Mouse (Mus musculus): ENCODE data around the gene Bcas2. TPM values are rescaled to one million over a fixed set of nuclear protein-coding genes. Genes with fewer than 3 reads are reported as not detected.

Bcas2 gene
- 105 and 121 TPM in 2 replicates for total RNA-seq (2014; rRNA removed)
- 213 and 237 TPM in 2 replicates for polyA plus RNA-seq (2015; fragmentation: Nextera tagmentation; extraction: Ambion mirVana)

DNA sequence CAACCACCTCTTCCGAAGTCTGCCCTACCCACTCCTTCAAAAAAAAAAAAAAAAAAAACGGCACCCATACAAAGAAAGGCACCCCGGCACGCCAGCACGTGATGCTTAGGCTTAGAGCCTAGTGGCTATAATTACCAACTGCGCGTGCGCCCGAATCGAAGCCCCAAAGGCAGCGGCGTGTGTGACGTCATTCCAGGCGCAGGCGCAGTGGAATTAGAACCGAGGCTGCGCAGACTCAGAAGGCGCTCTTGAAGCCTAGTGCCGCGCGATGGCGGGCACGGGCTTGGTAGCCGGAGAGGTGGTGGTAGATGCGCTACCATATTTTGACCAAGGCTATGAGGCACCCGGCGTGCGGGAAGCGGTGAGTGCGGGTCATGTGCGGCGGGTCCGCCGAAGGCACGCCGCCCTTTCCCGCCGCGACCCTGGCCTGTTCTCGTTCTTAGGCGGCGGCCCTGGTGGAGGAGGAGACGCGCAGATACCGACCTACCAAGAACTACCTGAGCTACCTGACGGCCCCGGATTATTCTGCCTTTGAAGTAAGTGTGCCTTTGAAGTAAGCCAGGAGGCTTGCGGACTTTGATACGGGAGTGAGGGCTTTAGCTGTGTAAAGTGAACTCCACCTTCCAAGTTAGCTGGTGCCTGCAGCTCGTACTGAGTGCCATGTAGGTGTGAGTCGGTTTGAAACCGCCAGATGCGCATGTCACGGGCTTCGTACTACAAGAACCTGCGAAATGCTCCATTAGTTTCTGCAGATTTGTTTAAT is at the start of gene Bcas2:
Bcas2 (plus strand) TSS at position 151 of the 763 bp plus-strand sequence.
- Histone ChIP-seq H3K36me3 (ENCODE audit: insufficient read depth) (peaks cover 16% of the 10 kb centered on the region), H3K27me3 (ENCODE audit: insufficient read depth, low read length) (no peaks in the 10 kb centered on the region), H3K4me3 (ENCODE audit: low read depth, low read length) (peak within 1 kb of the TSS; percentile 88), H3K4me2 (ENCODE audit: low read depth) (peak within 1 kb of the TSS; percentile 54), H3K9ac (peak within 1 kb of the TSS; percentile 84), H3K4me1 (ENCODE audit: insufficient read depth) (peaks cover 9% of the 10 kb centered on the region; the same call in 1 of the 2 replicates), H3K27ac (ENCODE audit: low read depth, low read length) (peak within 1 kb of the TSS; percentile 89), H3K9me3 (ENCODE audit: low read length) (no peaks in the 10 kb centered on the region)
- peak; percentile 97 for ATAC-seq
- TF ChIP-seq CTCF (IDR thresholded peaks at IDR 0.05; ENCODE audit: low read depth): peak; percentile 48
- peak; percentile 100 for DNase-seq
- WGBS: under 1% methylated on average over 56 of the region's 56 CpGs

DNA sequence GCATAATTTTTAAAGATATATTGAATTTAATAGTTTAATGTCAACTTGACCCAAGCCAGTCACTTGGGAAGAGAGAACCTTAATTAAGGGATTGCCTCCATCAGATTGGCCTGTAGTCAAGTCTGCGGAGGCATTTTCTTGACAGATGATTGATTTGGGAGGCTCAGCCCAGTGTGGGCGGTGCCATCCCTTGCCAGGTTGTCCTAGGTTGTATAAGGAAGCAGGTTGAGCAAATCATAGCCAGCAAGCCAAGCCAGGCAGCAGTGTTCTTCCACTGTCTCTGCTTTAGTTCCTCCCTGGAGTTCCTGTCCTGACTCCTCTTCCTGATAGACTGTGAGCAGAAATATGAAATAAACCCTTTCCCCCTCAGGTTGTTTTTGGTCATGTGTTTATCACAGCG is 47.8 kb upstream of the Bcas2 start:
- no peaks in the 10 kb centered on the region for H3K36me3 ChIP-seq (ENCODE audit: insufficient read depth)
- H3K9me3 ChIP-seq (ENCODE audit: low read length): no peaks in the 10 kb centered on the region
- H3K4me3 ChIP-seq (ENCODE audit: low read depth, low read length): no peak overlapping the region
- H3K27ac ChIP-seq (ENCODE audit: low read depth, low read length): no peak overlapping the region
- no peaks in the 10 kb centered on the region for H3K27me3 ChIP-seq (ENCODE audit: insufficient read depth, low read length)
- TF ChIP-seq CTCF (IDR thresholded peaks at IDR 0.05; ENCODE audit: low read depth): no peak
- DNase-seq (no peak), ATAC-seq (no peak)
- H3K4me1 ChIP-seq (ENCODE audit: insufficient read depth): no peaks in the 10 kb centered on the region
- no peak overlapping the region for H3K4me2 ChIP-seq (ENCODE audit: low read depth)
- H3K9ac ChIP-seq: no peak overlapping the region
- 93% methylated on average over 3 of the region's 3 CpGs for WGBS

DNA sequence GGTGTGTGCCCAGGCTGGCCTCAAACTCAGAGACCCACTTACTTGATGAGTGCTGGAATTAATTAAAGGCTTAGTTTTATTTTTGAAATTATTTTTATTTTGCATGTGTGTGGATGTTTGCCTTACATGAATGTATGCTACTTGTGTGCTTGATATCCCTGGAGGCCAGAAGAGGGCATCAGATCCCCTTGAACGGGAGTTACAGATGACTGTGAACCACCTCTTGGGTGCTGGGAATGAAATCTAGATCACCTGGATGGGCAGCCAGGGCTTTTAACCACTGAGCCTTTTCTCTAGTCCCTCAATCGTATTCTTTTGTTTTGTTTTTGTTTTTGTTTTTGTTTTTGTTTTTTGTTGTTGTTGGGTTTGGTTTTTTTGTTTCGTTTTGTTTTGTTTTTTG is 45.3 kb upstream of the Bcas2 start:
- H3K27me3 ChIP-seq (ENCODE audit: insufficient read depth, low read length): no peaks in the 10 kb centered on the region
- TF ChIP-seq CTCF (IDR thresholded peaks at IDR 0.05; ENCODE audit: low read depth): no peak
- no peak overlapping the region for H3K4me3 ChIP-seq (ENCODE audit: low read depth, low read length)
- H3K9ac ChIP-seq: no peak overlapping the region
- H3K36me3 ChIP-seq (ENCODE audit: insufficient read depth): no peaks in the 10 kb centered on the region
- H3K4me2 ChIP-seq (ENCODE audit: low read depth): no peak overlapping the region
- H3K27ac ChIP-seq (ENCODE audit: low read depth, low read length): no peak overlapping the region
- 0 out of 2 replicates have a peak, but pooled peaks cover 8% of the 10 kb centered on the region for H3K4me1 ChIP-seq (ENCODE audit: insufficient read depth)
- DNase-seq (no peak), ATAC-seq (no peak)
- 94% methylated on average over 3 of the region's 3 CpGs for WGBS
- no peaks in the 10 kb centered on the region for H3K9me3 ChIP-seq (ENCODE audit: low read length)

DNA sequence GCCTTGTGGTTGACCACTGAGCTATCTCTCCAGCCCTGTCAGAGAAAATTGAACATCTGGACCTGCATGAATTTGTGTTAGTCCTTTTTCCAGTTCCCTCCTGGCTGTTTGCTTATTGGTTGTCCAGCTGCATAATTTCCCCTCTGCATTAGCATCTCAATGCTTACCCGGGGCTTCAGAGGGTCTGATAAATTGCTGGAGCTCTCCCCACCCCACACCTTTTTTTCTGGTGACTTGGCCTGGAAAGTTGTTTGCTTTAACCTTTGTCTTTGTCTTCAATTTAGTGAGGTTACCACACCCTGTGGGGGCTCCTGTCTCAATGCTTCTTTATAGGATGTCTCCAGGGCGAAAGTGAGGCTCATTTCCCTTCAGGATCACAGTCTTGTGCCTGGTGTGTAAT is 44.3 kb upstream of the Bcas2 start:
- H3K4me3 ChIP-seq (ENCODE audit: low read depth, low read length): no peak overlapping the region
- TF ChIP-seq CTCF (IDR thresholded peaks at IDR 0.05; ENCODE audit: low read depth): no peak
- no peak overlapping the region for H3K27ac ChIP-seq (ENCODE audit: low read depth, low read length)
- 0 out of 2 replicates have a peak, but pooled peaks cover 8% of the 10 kb centered on the region for H3K4me1 ChIP-seq (ENCODE audit: insufficient read depth)
- no peak overlapping the region for H3K4me2 ChIP-seq (ENCODE audit: low read depth)
- no peak overlapping the region for H3K9ac ChIP-seq
- H3K27me3 ChIP-seq (ENCODE audit: insufficient read depth, low read length): no peaks in the 10 kb centered on the region
- H3K36me3 ChIP-seq (ENCODE audit: insufficient read depth): no peaks in the 10 kb centered on the region
- ATAC-seq (no peak), DNase-seq (no peak)
- 18% methylated on average over 2 of the region's 2 CpGs for WGBS
- no peaks in the 10 kb centered on the region for H3K9me3 ChIP-seq (ENCODE audit: low read length)

DNA sequence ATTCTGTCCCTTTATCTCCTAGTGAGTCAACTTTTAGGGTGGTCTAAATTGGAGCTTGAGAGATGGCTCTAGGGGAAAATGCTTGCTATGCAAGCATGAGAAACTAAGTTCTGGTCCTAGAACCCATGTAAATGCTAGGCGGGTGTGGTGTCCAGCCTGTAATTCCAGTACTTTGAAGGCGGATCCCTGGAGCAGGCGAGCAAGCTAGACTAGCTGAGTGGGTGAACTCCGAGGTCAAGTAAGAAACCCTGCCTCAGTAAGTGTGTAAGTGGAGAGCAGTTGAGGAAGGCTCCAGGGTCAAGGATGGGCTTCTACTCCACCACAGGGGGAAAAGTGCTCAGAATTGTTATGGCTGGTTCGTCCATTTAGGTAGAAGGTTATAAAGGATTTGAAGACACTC is 43.7 kb upstream of the Bcas2 start:
- no peak overlapping the region for H3K27ac ChIP-seq (ENCODE audit: low read depth, low read length)
- no peaks in the 10 kb centered on the region for H3K27me3 ChIP-seq (ENCODE audit: insufficient read depth, low read length)
- DNase-seq (no peak), ATAC-seq (no peak)
- H3K4me2 ChIP-seq (ENCODE audit: low read depth): no peak overlapping the region
- TF ChIP-seq CTCF (IDR thresholded peaks at IDR 0.05; ENCODE audit: low read depth): no peak
- 86% methylated on average over 5 of the region's 5 CpGs for WGBS
- H3K9me3 ChIP-seq (ENCODE audit: low read length): no peaks in the 10 kb centered on the region
- H3K4me1 ChIP-seq (ENCODE audit: insufficient read depth): 0 out of 2 replicates have a peak, but pooled peaks cover 8% of the 10 kb centered on the region
- H3K36me3 ChIP-seq (ENCODE audit: insufficient read depth): no peaks in the 10 kb centered on the region
- no peak overlapping the region for H3K9ac ChIP-seq
- no peak overlapping the region for H3K4me3 ChIP-seq (ENCODE audit: low read depth, low read length)

DNA sequence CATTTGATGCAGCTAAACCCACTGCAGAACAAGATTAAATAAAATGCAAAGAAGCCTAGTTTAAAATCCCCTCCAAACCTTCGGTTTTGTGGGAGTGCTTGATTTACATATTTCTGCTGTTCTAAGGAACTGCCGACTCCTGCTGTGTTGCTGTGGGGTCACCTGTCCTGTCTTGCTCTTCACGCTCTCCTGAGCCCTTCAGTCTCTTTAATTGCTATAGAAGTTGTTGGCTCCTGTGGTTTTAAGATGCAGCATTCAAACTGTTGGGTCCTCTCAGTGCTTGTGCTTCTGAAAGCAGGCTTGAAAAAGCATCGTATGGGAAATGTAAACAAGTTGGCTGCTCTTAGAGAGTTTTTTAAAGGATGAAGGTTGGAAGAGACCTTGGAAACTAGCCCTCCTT is 43.2 kb upstream of the Bcas2 start:
- Histone ChIP-seq H3K36me3 (ENCODE audit: insufficient read depth) (no peaks in the 10 kb centered on the region), H3K9me3 (ENCODE audit: low read length) (no peaks in the 10 kb centered on the region), H3K9ac (no peak overlapping the region), H3K27me3 (ENCODE audit: insufficient read depth, low read length) (no peaks in the 10 kb centered on the region), H3K4me3 (ENCODE audit: low read depth, low read length) (no peak overlapping the region), H3K4me1 (ENCODE audit: insufficient read depth) (0 out of 2 replicates have a peak, but pooled peaks cover 8% of the 10 kb centered on the region), H3K4me2 (ENCODE audit: low read depth) (no peak overlapping the region), H3K27ac (ENCODE audit: low read depth, low read length) (no peak overlapping the region)
- ATAC-seq: no peak
- no peak for DNase-seq
- no peak for TF ChIP-seq CTCF (IDR thresholded peaks at IDR 0.05; ENCODE audit: low read depth)
- 48% methylated on average over 4 of the region's 4 CpGs for WGBS

DNA sequence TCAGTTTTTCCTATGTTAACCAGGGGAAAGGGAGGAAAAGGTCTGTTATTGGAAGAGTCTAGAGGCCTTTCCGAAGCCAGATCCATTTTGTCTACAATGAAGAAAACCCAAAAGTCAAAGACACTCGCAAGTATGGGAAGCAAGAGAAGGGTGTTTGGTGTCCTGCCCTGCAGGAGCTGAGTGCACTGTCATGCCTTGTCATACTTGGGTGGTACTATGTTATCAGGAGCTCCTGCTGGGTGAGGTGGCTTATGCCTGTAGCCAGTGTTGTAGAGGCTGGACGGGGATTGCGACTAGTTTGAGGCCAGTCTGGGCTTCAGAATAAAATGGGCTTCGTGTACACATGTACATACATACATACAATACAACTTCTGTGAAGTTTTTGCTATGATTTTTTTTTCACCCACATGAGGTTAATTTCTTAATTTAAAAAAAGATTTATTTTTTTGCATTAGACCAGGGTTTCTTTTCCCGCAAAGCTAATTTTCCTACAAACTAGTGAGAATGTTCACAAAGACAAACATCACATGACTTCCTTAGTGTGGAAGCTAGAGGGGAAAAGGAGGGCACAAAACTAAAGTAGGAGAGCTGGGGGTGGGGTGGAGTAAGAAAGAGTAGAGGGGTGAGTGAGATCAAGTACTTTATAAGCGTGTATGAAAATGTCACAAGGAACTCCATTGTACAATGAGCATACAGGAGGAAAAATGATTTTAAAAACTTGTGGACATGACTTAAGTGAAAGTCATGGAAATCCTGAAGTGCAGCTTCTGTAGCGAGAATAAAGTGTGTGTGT is 41.9 kb upstream of the Bcas2 start:
- Histone ChIP-seq H3K36me3 (ENCODE audit: insufficient read depth) (no peaks in the 10 kb centered on the region), H3K27me3 (ENCODE audit: insufficient read depth, low read length) (no peaks in the 10 kb centered on the region), H3K9me3 (ENCODE audit: low read length) (no peaks in the 10 kb centered on the region), H3K27ac (ENCODE audit: low read depth, low read length) (no peak overlapping the region), H3K4me2 (ENCODE audit: low read depth) (no peak overlapping the region), H3K4me1 (ENCODE audit: insufficient read depth) (0 out of 2 replicates have a peak, but pooled peaks cover 8% of the 10 kb centered on the region), H3K9ac (no peak overlapping the region), H3K4me3 (ENCODE audit: low read depth, low read length) (no peak overlapping the region)
- ATAC-seq: no peak
- 88% methylated on average over 8 of the region's 8 CpGs for WGBS
- no peak for DNase-seq
- no peak for TF ChIP-seq CTCF (IDR thresholded peaks at IDR 0.05; ENCODE audit: low read depth)

All from forebrain, postnatal 0 days (tissue).